Mouse (Mus musculus): ENCODE data around the gene G3bp1. TPM values are rescaled to one million over a fixed set of nuclear protein-coding genes. Genes with fewer than 3 reads are reported as not detected.

G3bp1 gene
- polyA plus RNA-seq (2015; fragmentation: Nextera tagmentation; extraction: Ambion mirVana), result 182 and 199 TPM in 2 replicates

GRCm38 (mm10) chr11:55469048-55469843 lies at the start of gene G3bp1:
Gene G3bp1, plus strand, starts transcription at chr11:55469685.
- Histone ChIP-seq H3K4me3 (peak within 1 kb of the TSS; percentile 93), H3K27ac (peak within 1 kb of the TSS; percentile 84), H3K27me3 (no peaks in the 10 kb centered on the region), H3K4me1 (peaks cover 34% of the 10 kb centered on the region), H3K4me2 (peak within 1 kb of the TSS; percentile 88), H3K36me3 (ENCODE audit: poor library complexity, severe bottlenecking) (peaks cover 28% of the 10 kb centered on the region), H3K9ac (peak within 1 kb of the TSS; percentile 96), H3K9me3 (replicated peaks) (no peaks in the 10 kb centered on the region)
- ATAC-seq, result peak; percentile 98
- under 1% methylated on average over 56 of the region's 57 CpGs for WGBS

GRCm38 (mm10) chr11:55422978-55423377 lies 46.5 kb upstream of the G3bp1 start, which contains the start of gene Sparc:
Gene Sparc, minus strand, starts transcription at chr11:55423183.
- Histone ChIP-seq H3K27me3 (no peaks in the 10 kb centered on the region), H3K36me3 (ENCODE audit: poor library complexity, severe bottlenecking) (no peaks in the 10 kb centered on the region), H3K4me1 (peaks cover 41% of the 10 kb centered on the region), H3K9me3 (replicated peaks) (no peaks in the 10 kb centered on the region), H3K4me2 (no peak within 1 kb of the TSS), H3K27ac (peak within 1 kb of the TSS; percentile 58), H3K4me3 (no peak within 1 kb of the TSS), H3K9ac (no peak within 1 kb of the TSS)
- no peak for ATAC-seq
- 96% methylated on average over 1 of the region's 1 CpGs for WGBS

- peaks cover 41% of the 10 kb centered on the region for H3K4me1 ChIP-seq
- H3K4me2 ChIP-seq, result no peak overlapping the region
- H3K27ac ChIP-seq, result peak overlapping the region; percentile 58
- no peak overlapping the region for H3K9ac ChIP-seq
- no peak overlapping the region for H3K4me3 ChIP-seq
- H3K36me3 ChIP-seq (ENCODE audit: poor library complexity, severe bottlenecking), result no peaks in the 10 kb centered on the region
- peak; percentile 77 for ATAC-seq
- no peaks in the 10 kb centered on the region for H3K9me3 ChIP-seq (replicated peaks)
- 9% methylated on average over 4 of the region's 4 CpGs for WGBS
- H3K27me3 ChIP-seq, result no peaks in the 10 kb centered on the region
Measured at GRCm38 (mm10) chr11:55423756-55424155, 45.7 kb upstream of the G3bp1 start.

- Histone ChIP-seq H3K27ac (0 out of 2 replicates have a peak overlapping the region, but pooled peaks have one; percentile 44), H3K4me3 (no peak overlapping the region), H3K36me3 (ENCODE audit: poor library complexity, severe bottlenecking) (no peaks in the 10 kb centered on the region), H3K4me2 (no peak overlapping the region), H3K9me3 (replicated peaks) (no peaks in the 10 kb centered on the region), H3K27me3 (no peaks in the 10 kb centered on the region), H3K4me1 (peaks cover 30% of the 10 kb centered on the region), H3K9ac (no peak overlapping the region)
- ATAC-seq, result no peak
- WGBS, result 70% methylated on average over 8 of the region's 8 CpGs
Measured at GRCm38 (mm10) chr11:55424746-55425360, 44.6 kb upstream of the G3bp1 start.

- no peaks in the 10 kb centered on the region for H3K27me3 ChIP-seq
- no peak overlapping the region for H3K4me3 ChIP-seq
- H3K9me3 ChIP-seq (replicated peaks), result no peaks in the 10 kb centered on the region
- H3K27ac ChIP-seq, result peak overlapping the region; percentile 49; the same call in 1 of the 2 replicates
- peak overlapping the region; percentile 19 for H3K4me2 ChIP-seq
- 34% methylated on average over 16 of the region's 16 CpGs for WGBS
- H3K36me3 ChIP-seq (ENCODE audit: poor library complexity, severe bottlenecking), result no peaks in the 10 kb centered on the region
- peaks cover 25% of the 10 kb centered on the region for H3K4me1 ChIP-seq
- H3K9ac ChIP-seq, result no peak overlapping the region
- ATAC-seq, result peak; percentile 81
Measured at GRCm38 (mm10) chr11:55428186-55429012, 41.1 kb upstream of the G3bp1 start.

GRCm38 (mm10) chr11:55429973-55430372 lies 39.5 kb upstream of the G3bp1 start:
- no peaks in the 10 kb centered on the region for H3K9me3 ChIP-seq (replicated peaks)
- no peak overlapping the region for H3K4me2 ChIP-seq
- no peak for ATAC-seq
- H3K4me1 ChIP-seq, result peaks cover 9% of the 10 kb centered on the region
- H3K4me3 ChIP-seq, result no peak overlapping the region
- H3K27me3 ChIP-seq, result no peaks in the 10 kb centered on the region
- no peaks in the 10 kb centered on the region for H3K36me3 ChIP-seq (ENCODE audit: poor library complexity, severe bottlenecking)
- H3K27ac ChIP-seq, result no peak overlapping the region
- WGBS, result 85% methylated on average over 2 of the region's 2 CpGs
- no peak overlapping the region for H3K9ac ChIP-seq

GRCm38 (mm10) chr11:55432981-55433380 lies 36.5 kb upstream of the G3bp1 start:
- Histone ChIP-seq H3K4me1 (peaks cover 7% of the 10 kb centered on the region), H3K27me3 (no peaks in the 10 kb centered on the region), H3K9me3 (replicated peaks) (no peaks in the 10 kb centered on the region), H3K4me3 (no peak overlapping the region), H3K9ac (no peak overlapping the region), H3K4me2 (no peak overlapping the region), H3K27ac (no peak overlapping the region), H3K36me3 (ENCODE audit: poor library complexity, severe bottlenecking) (no peaks in the 10 kb centered on the region)
- WGBS, result 77% methylated on average over 3 of the region's 3 CpGs
- ATAC-seq, result no peak

- Histone ChIP-seq H3K4me2 (no peak overlapping the region), H3K4me3 (no peak overlapping the region), H3K9ac (no peak overlapping the region), H3K27ac (no peak overlapping the region), H3K9me3 (replicated peaks) (no peaks in the 10 kb centered on the region), H3K27me3 (no peaks in the 10 kb centered on the region), H3K36me3 (ENCODE audit: poor library complexity, severe bottlenecking) (no peaks in the 10 kb centered on the region), H3K4me1 (no peaks in the 10 kb centered on the region)
- ATAC-seq, result no peak
- WGBS, result 87% methylated on average over 6 of the region's 6 CpGs
Measured at GRCm38 (mm10) chr11:55436089-55436488, 33.4 kb upstream of the G3bp1 start.

- no peak overlapping the region for H3K4me3 ChIP-seq
- no peaks in the 10 kb centered on the region for H3K4me1 ChIP-seq
- WGBS, result 43% methylated on average over 4 of the region's 4 CpGs
- H3K9ac ChIP-seq, result no peak overlapping the region
- no peak overlapping the region for H3K4me2 ChIP-seq
- no peak for ATAC-seq
- no peak overlapping the region for H3K27ac ChIP-seq
- H3K36me3 ChIP-seq (ENCODE audit: poor library complexity, severe bottlenecking), result no peaks in the 10 kb centered on the region
- no peaks in the 10 kb centered on the region for H3K9me3 ChIP-seq (replicated peaks)
- no peaks in the 10 kb centered on the region for H3K27me3 ChIP-seq
Measured at GRCm38 (mm10) chr11:55438031-55438430, 31.5 kb upstream of the G3bp1 start.

- H3K4me1 ChIP-seq, result no peaks in the 10 kb centered on the region
- no peak overlapping the region for H3K4me2 ChIP-seq
- no peaks in the 10 kb centered on the region for H3K27me3 ChIP-seq
- H3K9ac ChIP-seq, result no peak overlapping the region
- H3K4me3 ChIP-seq, result no peak overlapping the region
- H3K36me3 ChIP-seq (ENCODE audit: poor library complexity, severe bottlenecking), result no peaks in the 10 kb centered on the region
- ATAC-seq, result no peak
- WGBS, result 59% methylated on average over 5 of the region's 5 CpGs
- H3K27ac ChIP-seq, result no peak overlapping the region
- no peaks in the 10 kb centered on the region for H3K9me3 ChIP-seq (replicated peaks)
Measured at GRCm38 (mm10) chr11:55439718-55440117, 29.8 kb upstream of the G3bp1 start.

- Histone ChIP-seq H3K4me2 (no peak overlapping the region), H3K36me3 (ENCODE audit: poor library complexity, severe bottlenecking) (peaks cover 6% of the 10 kb centered on the region; the same call in 1 of the 2 replicates), H3K4me1 (no peaks in the 10 kb centered on the region), H3K27me3 (no peaks in the 10 kb centered on the region), H3K9me3 (replicated peaks) (no peaks in the 10 kb centered on the region), H3K9ac (no peak overlapping the region), H3K4me3 (no peak overlapping the region), H3K27ac (no peak overlapping the region)
- WGBS, result 0% methylated on average over 1 of the region's 1 CpGs
- ATAC-seq, result peak; percentile 45; the same call in 1 of the 2 replicates
Measured at GRCm38 (mm10) chr11:55444772-55445171, 24.7 kb upstream of the G3bp1 start.

GRCm38 (mm10) chr11:55446579-55446978 lies 22.9 kb upstream of the G3bp1 start:
- H3K9me3 ChIP-seq (replicated peaks), result no peaks in the 10 kb centered on the region
- no peak overlapping the region for H3K27ac ChIP-seq
- peaks cover 4% of the 10 kb centered on the region; the same call in 1 of the 2 replicates for H3K4me1 ChIP-seq
- no peak overlapping the region for H3K4me2 ChIP-seq
- peaks cover 21% of the 10 kb centered on the region; the same call in 1 of the 2 replicates for H3K36me3 ChIP-seq (ENCODE audit: poor library complexity, severe bottlenecking)
- H3K27me3 ChIP-seq, result no peaks in the 10 kb centered on the region
- no peak overlapping the region for H3K4me3 ChIP-seq
- no peak overlapping the region for H3K9ac ChIP-seq
- WGBS, result 32% methylated on average over 4 of the region's 4 CpGs
- peak; percentile 69 for ATAC-seq

All from forebrain, embryonic 13.5 days (tissue).